Mouse (Mus musculus) forebrain, embryonic 13.5 days (tissue): ENCODE results near the gene Hcar1. TPM values are rescaled to one million over a fixed set of nuclear protein-coding genes. Genes with fewer than 3 reads are reported as not detected.

Source experiments
- ATAC-seq: fragments of 200-750 bp; cut with Nextera tagmentation; 2 replicates; pipeline ENCODE4 v1.8.0; 2017
- H3K27ac ChIP-seq: fragments of 300-500 bp; sonication (generic); 2 replicates; pipeline ENCODE4 v1.5.1; 2015; ENCODE audit warnings: inconsistent platforms, mild to moderate bottlenecking, moderate library complexity
- H3K27me3 ChIP-seq: fragments of 300-500 bp; sonication (generic); 2 replicates; pipeline ENCODE4 v1.6.1; 2015; ENCODE audit warnings: mild to moderate bottlenecking, inconsistent platforms
- H3K36me3 ChIP-seq: fragments of 300-500 bp; sonication (generic); 2 replicates; pipeline ENCODE4 v1.6.1; 2015; ENCODE audit warnings: mild to moderate bottlenecking, inconsistent platforms; ENCODE audit not compliant: poor library complexity, severe bottlenecking
- H3K4me1 ChIP-seq: fragments of 300-500 bp; sonication (generic); 2 replicates; pipeline ENCODE4 v1.6.1; 2015; ENCODE audit warnings: inconsistent platforms
- H3K4me2 ChIP-seq: fragments of 300-500 bp; sonication (generic); 2 replicates; pipeline ENCODE4 v1.6.1; 2015; ENCODE audit warnings: inconsistent platforms, mild to moderate bottlenecking, moderate library complexity
- H3K4me3 ChIP-seq: fragments of 300-500 bp; sonication (generic); 2 replicates; pipeline ENCODE4 v1.5.1; 2015; ENCODE audit warnings: mild to moderate bottlenecking, inconsistent platforms
- H3K9ac ChIP-seq: fragments of 300-500 bp; sonication (generic); 2 replicates; pipeline ENCODE4 v1.6.1; 2015; ENCODE audit warnings: mild to moderate bottlenecking, inconsistent platforms
- H3K9me3 ChIP-seq: fragments of 300-500 bp; sonication (generic); replicated peaks from 2 replicates; pipeline ENCODE4 v1.6.1; 2016; ENCODE audit warnings: inconsistent platforms
- WGBS: fragments of 180-500 bp; shearing (Covaris S2); methylation state at CpG from one replicate; pipeline ENCODE4 v1.1.7; 2015; 5-methylcytosine and 5-hydroxymethylcytosine counted together
- polyA plus RNA-seq: library from polyadenylated mRNA; unstranded; fragments of >200 nt; fragmentation: Nextera tagmentation; extraction: Ambion mirVana; gene quantifications from 2 replicates; pipeline ENCODE4 v1.2.1, GENCODE M21; 2015

Gene Hcar1
- polyA plus RNA-seq, 1 experiment from 2014 or later: 0.13 TPM

DNA sequence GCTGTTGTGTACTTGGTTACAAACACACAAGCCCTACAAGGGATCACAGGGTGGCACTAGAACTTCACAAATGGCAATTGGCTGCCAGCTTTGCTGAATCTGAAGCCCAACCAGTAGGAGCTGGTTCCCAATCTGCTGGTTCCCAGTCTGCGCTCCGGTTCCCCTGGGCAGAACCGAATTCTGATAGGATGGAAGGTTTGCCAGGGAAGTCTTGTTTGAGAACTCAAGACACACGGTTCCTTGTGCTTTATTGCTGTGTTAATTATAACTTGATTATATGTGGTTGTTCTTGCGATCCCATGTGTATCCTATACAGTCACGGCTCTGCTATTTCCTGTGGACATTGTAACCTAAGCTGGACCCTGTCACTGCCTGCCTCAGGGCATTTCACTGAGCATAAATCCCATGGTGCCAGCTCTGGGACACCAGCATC lies 52.1 kb downstream of the Hcar1 start:
- Histone ChIP-seq H3K36me3 (no peaks in the 10 kb centered on the region; the same call in 1 of the 2 replicates), H3K9ac (no peak overlapping the region), H3K4me2 (no peak overlapping the region), H3K4me3 (no peak overlapping the region), H3K9me3 (no peaks in the 10 kb centered on the region), H3K27me3 (no peaks in the 10 kb centered on the region), H3K27ac (no peak overlapping the region), H3K4me1 (no peaks in the 10 kb centered on the region)
- ATAC-seq: no peak
- WGBS: 90% methylated on average over 6 of the region's 6 CpGs

Other genes starting within 250 kb of the Hcar1 start
- 65.5 and 78.3 TPM in 2 replicates for gene Clip1, start 195.4 kb downstream of the Hcar1 start, polyA plus RNA-seq
- gene Zcchc8, start 158.9 kb downstream of the Hcar1 start, polyA plus RNA-seq: 85.1 and 97.4 TPM in 2 replicates
- gene Rsrc2, start 130.6 kb downstream of the Hcar1 start, polyA plus RNA-seq: 167 and 172 TPM in 2 replicates
- gene Kntc1, start 130.3 kb downstream of the Hcar1 start, polyA plus RNA-seq: 28.1 and 28.3 TPM in 2 replicates
- gene Hcar2, start 14.5 kb downstream of the Hcar1 start, polyA plus RNA-seq: not detected in 2 replicates
- gene Denr, start 27.2 kb upstream of the Hcar1 start, polyA plus RNA-seq: 139 and 160 TPM in 2 replicates
- gene Gm43518, start 47.4 kb upstream of the Hcar1 start, polyA plus RNA-seq: 1.9 and 3.4 TPM in 2 replicates
- gene Ccdc62, start 50.7 kb upstream of the Hcar1 start, polyA plus RNA-seq: 5.1 and 6.0 TPM in 2 replicates
- gene Hip1r, start 93.6 kb upstream of the Hcar1 start, polyA plus RNA-seq: 16.2 and 16.8 TPM in 2 replicates
- gene Vps37b, start 152.2 kb upstream of the Hcar1 start, polyA plus RNA-seq: 86.5 and 92.2 TPM in 2 replicates
- 5.8 and 6.1 TPM in 2 replicates for gene Abcb9, start 215.8 kb upstream of the Hcar1 start, polyA plus RNA-seq
- 23.5 and 24.3 TPM in 2 replicates for gene Ogfod2, start 232.3 kb upstream of the Hcar1 start, polyA plus RNA-seq
- 80.8 and 83.0 TPM in 2 replicates for gene Arl6ip4, start 236.1 kb upstream of the Hcar1 start, polyA plus RNA-seq